Mouse (Mus musculus): ENCODE data around the gene Snx1.

Snx1 gene

GRCm38 (mm10) chr9:66040801-66041200, 85.6 kb downstream of the Snx1 start:
- no peak for DNase-seq

GRCm38 (mm10) chr9:66039290-66039689, 87.1 kb downstream of the Snx1 start:
- no peak for DNase-seq

- no peak for DNase-seq
Measured at GRCm38 (mm10) chr9:66038581-66038980, 87.8 kb downstream of the Snx1 start.

Data from cerebellum, adult 9-10 months (tissue).